Comparison of ENCODE assay signal across 18 mouse cellular contexts in the genomic region with DNA sequence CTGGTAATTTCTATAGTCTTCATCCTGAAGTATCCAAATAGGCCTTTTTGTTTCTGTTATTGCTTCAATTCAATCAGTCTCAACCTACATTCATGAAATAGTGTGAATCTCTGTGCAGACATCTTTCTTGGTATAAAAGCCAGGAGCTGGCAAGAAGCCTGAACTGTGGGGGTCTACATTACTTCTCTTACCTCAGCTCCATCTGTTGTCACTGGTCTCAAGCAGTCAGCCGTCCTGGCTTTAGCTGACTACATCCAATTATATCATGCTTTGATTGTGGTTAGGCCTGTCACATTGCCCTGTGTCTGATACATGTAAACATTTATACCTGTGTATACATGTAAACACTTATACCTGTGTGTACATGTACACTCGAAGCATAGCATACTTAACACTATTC. TPM values are rescaled to one million over a fixed set of nuclear protein-coding genes. Genes with fewer than 3 reads are reported as not detected.
DNase-seq lines count a peak whose midpoint lies in the region; ATAC-seq and TF ChIP-seq lines count a peak whose summit lies in the region.
"Had no signal": no experiment of that assay in that cellular context is flagged by ENCODE, and none has a peak within 500 bp of the region (broad histone marks: within the 10 kb centered on the region; RNA-seq: fewer than 3 reads in every experiment).

No protein-coding gene starts in this region.

- no peak for TF ChIP-seq CTCF in brain, embryonic 14.5 days (IDR thresholded peaks at IDR 0.05; ENCODE audit: borderline replicate concordance, extremely low read depth, insufficient read depth, insufficient read length)
- TF ChIP-seq CTCF in stomach, postnatal 0 days (IDR thresholded peaks at IDR 0.05; ENCODE audit: low read depth), result no peak

- no peak overlapping the region for H3K9ac ChIP-seq in hindbrain, embryonic 16.5 days (ENCODE audit: low read depth, low read length)
- H3K9ac ChIP-seq in stomach, postnatal 0 days (ENCODE audit: low read length), result no peak overlapping the region
- H3K9ac ChIP-seq: midbrain, embryonic 15.5 days had no signal

- H3K4me3 ChIP-seq in hindbrain, embryonic 16.5 days (ENCODE audit: low read length), result no peak overlapping the region
- H3K4me3 ChIP-seq in hindbrain, embryonic 10.5 days, result no peak overlapping the region
- H3K4me3 ChIP-seq in stomach, postnatal 0 days (ENCODE audit: low read depth, low read length), result no peak overlapping the region
- H3K4me3 ChIP-seq: heart, adult 2 months; midbrain, embryonic 15.5 days had no signal

- no peak for TF ChIP-seq EP300 in stomach, postnatal 0 days (optimal IDR thresholded peaks at IDR 0.05)

- H3K4me2 ChIP-seq in hindbrain, embryonic 16.5 days (ENCODE audit: low read length), result no peak overlapping the region
- H3K4me2 ChIP-seq in stomach, postnatal 0 days (replicated peaks; ENCODE audit: low read depth), result no peak overlapping the region
- H3K4me2 ChIP-seq: midbrain, embryonic 15.5 days had no signal

- no peaks in the 10 kb centered on the region for H3K4me1 ChIP-seq in hindbrain, embryonic 16.5 days (ENCODE audit: control insufficient read depth, insufficient read depth, low read depth, low read length)
- H3K4me1 ChIP-seq in hindbrain, embryonic 10.5 days (replicated peaks), result no peaks in the 10 kb centered on the region
- no peaks in the 10 kb centered on the region for H3K4me1 ChIP-seq in stomach, postnatal 0 days (replicated peaks; ENCODE audit: control insufficient read depth, insufficient read depth)
- H3K4me1 ChIP-seq: midbrain, embryonic 15.5 days had no signal

- 83% methylated on average over 2 of the region's 2 CpGs for WGBS in hindbrain, embryonic 16.5 days
- 90% methylated on average over 2 of the region's 2 CpGs for WGBS in hindbrain, embryonic 10.5 days
- WGBS in stomach, postnatal 0 days, result 76% methylated on average over 2 of the region's 2 CpGs

- no peaks in the 10 kb centered on the region for H3K36me3 ChIP-seq in hindbrain, embryonic 16.5 days (ENCODE audit: control insufficient read depth, insufficient read depth, low read length)
- no peaks in the 10 kb centered on the region for H3K36me3 ChIP-seq in hindbrain, embryonic 10.5 days
- H3K36me3 ChIP-seq in stomach, postnatal 0 days (ENCODE audit: control insufficient read depth, insufficient read depth, low read length), result no peaks in the 10 kb centered on the region
- H3K36me3 ChIP-seq: midbrain, embryonic 15.5 days had no signal

- peak; percentile 64; the same call in 1 of the 2 replicates for ATAC-seq in hindbrain, embryonic 16.5 days
- ATAC-seq in stomach, postnatal 0 days (ENCODE audit: low FRiP score, low TSS enrichment), result no peak
- ATAC-seq: midbrain, embryonic 15.5 days had no signal

- TF ChIP-seq POLR2A in brain, embryonic 14.5 days (IDR thresholded peaks at IDR 0.05; ENCODE audit: borderline replicate concordance, extremely low read depth, insufficient read depth, insufficient read length, poor library complexity, severe bottlenecking), result no peak

- H3K27ac ChIP-seq in hindbrain, embryonic 16.5 days (ENCODE audit: low read depth, low read length), result no peak overlapping the region
- no peak overlapping the region for H3K27ac ChIP-seq in hindbrain, embryonic 10.5 days
- no peak overlapping the region for H3K27ac ChIP-seq in stomach, postnatal 0 days (replicated peaks)
- H3K27ac ChIP-seq: heart, adult 2 months; kidney, postnatal 0 days; midbrain, embryonic 15.5 days had no signal

- H3K27me3 ChIP-seq in hindbrain, embryonic 16.5 days (replicated peaks; ENCODE audit: control insufficient read depth, insufficient read depth, low read length), result no peaks in the 10 kb centered on the region
- H3K27me3 ChIP-seq in hindbrain, embryonic 10.5 days (ENCODE audit: insufficient read depth, poor library complexity, severe bottlenecking), result no peaks in the 10 kb centered on the region
- no peaks in the 10 kb centered on the region for H3K27me3 ChIP-seq in stomach, postnatal 0 days (ENCODE audit: control insufficient read depth, insufficient read depth, low read length)
- H3K27me3 ChIP-seq: midbrain, embryonic 15.5 days had no signal

- H3K9me3 ChIP-seq in hindbrain, embryonic 16.5 days (ENCODE audit: control insufficient read depth, low read length), result no peaks in the 10 kb centered on the region
- H3K9me3 ChIP-seq in hindbrain, embryonic 10.5 days, result peaks cover 4% of the 10 kb centered on the region; the same call in 1 of the 2 replicates
- H3K9me3 ChIP-seq in stomach, postnatal 0 days (ENCODE audit: control insufficient read depth, low read length), result no peaks in the 10 kb centered on the region
- H3K9me3 ChIP-seq: midbrain, embryonic 15.5 days had no signal

- DNase-seq in hindbrain, embryonic 10.5 days (ENCODE audit: low spot score), result no peak
- peak; percentile 72 for DNase-seq in brain, embryonic 14.5 days (ENCODE audit: low read depth)
- DNase-seq in cerebellum, adult 11-12 months, result peak; percentile 30
- DNase-seq in cerebellum, postnatal 14 days, result peak; percentile 95
- DNase-seq in stomach, postnatal 0 days (ENCODE audit: low spot score), result no peak
- DNase-seq in kidney, adult 9 months, result no peak
- DNase-seq: adrenal gland, adult 8-10 months; heart, adult 2 months; heart, postnatal 36 days; kidney, adult 11 months; layer of hippocampus, postnatal 36 days; lung, adult 18-20 months; lung, postnatal 14 days; right cerebral cortex, postnatal 25 days had no signal

RNA-seq across cellular contexts. Expression of a gene that starts 31.8 kb away (rescaled TPM):
- polyA plus RNA-seq in hindbrain, embryonic 16.5 days (2015; fragmentation: Nextera tagmentation; extraction: Ambion mirVana), result 31.2 and 33.7 TPM in 2 replicates
- polyA plus RNA-seq in hindbrain, embryonic 10.5 days (2016; fragmentation: Nextera tagmentation; extraction: Ambion mirVana), result 2.2 and 4.1 TPM in 2 replicates
- 13.5 and 18.9 TPM in 2 replicates for polyA plus RNA-seq in brain, embryonic 14.5 days (2012; rRNA removed)
- 0.27 and 0.42 TPM in 2 replicates for polyA plus RNA-seq in stomach, postnatal 0 days (2015; fragmentation: Nextera tagmentation; extraction: Ambion mirVana)
- polyA plus RNA-seq: liver, adult 2 months had no signal

Comparison
In these comparisons a context has a peak if more than half of its experiments do, and no peak if none do; other contexts are left out.
1. DNase-seq: peak in brain, embryonic 14.5 days (single experiment), cerebellum, adult 11-12 months (single experiment) and cerebellum, postnatal 14 days (2 of 2); none in hindbrain, embryonic 10.5 days (single experiment), stomach, postnatal 0 days (single experiment) and kidney, adult 9 months (single experiment).